In the genomic region with DNA sequence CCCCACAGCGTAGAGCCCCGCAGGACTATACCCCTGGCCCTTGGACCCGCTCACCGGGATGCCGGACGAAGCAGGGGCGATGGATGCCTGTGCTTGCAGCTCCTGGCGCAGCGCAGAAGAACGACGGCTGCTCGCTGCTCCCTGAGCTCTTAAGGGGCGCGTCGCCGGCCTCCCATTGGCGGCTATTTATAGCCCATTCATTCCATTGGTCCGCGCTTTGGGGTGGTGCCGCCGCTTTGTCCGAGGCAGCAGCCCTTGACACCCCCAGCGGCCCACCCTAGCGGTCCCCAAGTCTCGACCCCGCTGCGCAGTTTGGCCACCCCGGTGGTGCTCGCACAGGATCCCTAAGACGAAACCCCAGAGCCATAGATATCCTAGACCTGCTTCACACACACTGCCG, we compare ENCODE assay signal across 8 mouse cellular contexts. TPM values are rescaled to one million over a fixed set of nuclear protein-coding genes. Genes with fewer than 3 reads are reported as not detected.
DNase-seq lines count a peak whose midpoint lies in the region; ATAC-seq and TF ChIP-seq lines count a peak whose summit lies in the region.

A gene (minus strand): TSS at position 163 of the 400 bp plus-strand sequence.

- H3K27me3 ChIP-seq in hindbrain, postnatal 0 days (ENCODE audit: insufficient read depth, low read length): no peaks in the 10 kb centered on the region
- H3K27me3 ChIP-seq in lung, postnatal 0 days (replicated peaks; ENCODE audit: insufficient read depth, low read length): peaks cover 20% of the 10 kb centered on the region; the same call in 1 of the 2 replicates

- TF ChIP-seq CTCF in hindbrain, postnatal 0 days (IDR thresholded peaks at IDR 0.05; ENCODE audit: low read depth): no peak
- TF ChIP-seq CTCF in lung, postnatal 0 days (IDR thresholded peaks at IDR 0.05): no peak

- 0 out of 2 replicates have a peak, but pooled peaks cover 5% of the 10 kb centered on the region for H3K36me3 ChIP-seq in hindbrain, postnatal 0 days (ENCODE audit: insufficient read depth, low read length)
- no peaks in the 10 kb centered on the region for H3K36me3 ChIP-seq in lung, postnatal 0 days (ENCODE audit: insufficient read depth, low read length)

- H3K4me3 ChIP-seq in hindbrain, postnatal 0 days (ENCODE audit: low read length): peak within 1 kb of the TSS; percentile 85
- peak within 1 kb of the TSS; percentile 47 for H3K4me3 ChIP-seq in lung, postnatal 0 days (ENCODE audit: low read depth, low read length)

- H3K9ac ChIP-seq in hindbrain, postnatal 0 days (replicated peaks; ENCODE audit: low read length): peak within 1 kb of the TSS; percentile 97
- H3K9ac ChIP-seq in lung, postnatal 0 days (replicated peaks; ENCODE audit: low read depth): peak within 1 kb of the TSS; percentile 29; the same call in 1 of the 2 replicates

- H3K4me1 ChIP-seq in hindbrain, postnatal 0 days (ENCODE audit: insufficient read depth, low read length): peaks cover 19% of the 10 kb centered on the region
- peaks cover 25% of the 10 kb centered on the region; the same call in 1 of the 2 replicates for H3K4me1 ChIP-seq in lung, postnatal 0 days (ENCODE audit: insufficient read depth, low read depth, low read length)

- intact Hi-C loops in gastrocnemius, postnatal 14 days (cut with DNase I; ENCODE audit: low total_unique reads): no loop called here

- no peak for TF ChIP-seq EP300 in lung, postnatal 0 days (IDR thresholded peaks at IDR 0.05)

- DNase-seq in adrenal gland, adult 8-10 months: no peak
- peak; percentile 82 to 88 for DNase-seq in cerebellum, postnatal 4 days (ENCODE audit: low spot score in 2 of 2)
- peak; percentile 81 for DNase-seq in gastrocnemius, postnatal 14 days
- DNase-seq in hindbrain, postnatal 0 days (ENCODE audit: low spot score): peak; percentile 96
- DNase-seq in layer of hippocampus, postnatal 36 days: peak; percentile 90 to 92
- DNase-seq in lung, postnatal 0 days (ENCODE audit: low spot score): peak; percentile 78
- peak; percentile 96 for DNase-seq in right cerebral cortex, adult 18-20 months

- peak within 1 kb of the TSS; percentile 77 for H3K4me2 ChIP-seq in hindbrain, postnatal 0 days (ENCODE audit: low read depth, low read length)
- peak within 1 kb of the TSS; percentile 84 for H3K4me2 ChIP-seq in lung, postnatal 0 days (replicated peaks; ENCODE audit: low read depth, low read length)

- ATAC-seq in hindbrain, postnatal 0 days: peak; percentile 88
- ATAC-seq in lung, postnatal 0 days: peak; percentile 59
- no peak for ATAC-seq in megakaryocyte-erythroid progenitor cell, adult 5-6 weeks (replicated peaks; ENCODE audit: low FRiP score, low TSS enrichment, poor library complexity, severe bottlenecking)

- 0% methylated on average over 31 of the region's 31 CpGs for WGBS in hindbrain, postnatal 0 days
- WGBS in lung, postnatal 0 days: under 1% methylated on average over 31 of the region's 31 CpGs

- H3K27ac ChIP-seq in hindbrain, postnatal 0 days: peak within 1 kb of the TSS; percentile 97
- no peak within 1 kb of the TSS for H3K27ac ChIP-seq in lung, postnatal 0 days (ENCODE audit: low read length)

- H3K9me3 ChIP-seq in hindbrain, postnatal 0 days (ENCODE audit: low read length): no peaks in the 10 kb centered on the region
- no peaks in the 10 kb centered on the region for H3K9me3 ChIP-seq in lung, postnatal 0 days (ENCODE audit: low read length)

RNA-seq across cellular contexts. Expression of the gene that starts here (rescaled TPM):
- total RNA-seq in adrenal gland, adult 8-10 months (2022): 100 to 1,000 TPM in 1 of 4 experiments, 10 to 100 TPM in 3; 50.3 to 118 (median 79.5) TPM
- 10 to 100 TPM; 19.8 to 32.6 TPM for total RNA-seq in gastrocnemius, postnatal 14 days (2021)
- 3,255 and 3,584 TPM in 2 replicates for total RNA-seq in hindbrain, postnatal 0 days (2014; rRNA removed)
- 2,405 and 2,624 TPM in 2 replicates for polyA plus RNA-seq in hindbrain, postnatal 0 days (2015; fragmentation: Nextera tagmentation; extraction: Ambion mirVana)
- 1,000 to 10,000 TPM; 1,201 to 1,207 TPM for total RNA-seq in layer of hippocampus, postnatal 36 days (2021)
- polyA plus RNA-seq in lung, postnatal 0 days (2015; fragmentation: Nextera tagmentation; extraction: Ambion mirVana): 153 TPM in 2 replicates
- 2.7 TPM in 1 of 2 replicates, not detected in the other for total RNA-seq in megakaryocyte-erythroid progenitor cell, adult 5-6 weeks (2014; fragmentation: Nextera tagmentation)
- 1.5 and 4.4 TPM in 2 replicates for total RNA-seq in megakaryocyte-erythroid progenitor cell, adult 5-6 weeks (2017)

Comparison
In these comparisons a context has a peak if more than half of its experiments do, and no peak if none do; other contexts are left out.
1. RNA of the gene that starts here (total RNA-seq): 3,255 to 3,584 TPM in hindbrain, postnatal 0 days and 1,201 to 1,207 TPM in layer of hippocampus, postnatal 36 days; 50.3 to 118 TPM in adrenal gland, adult 8-10 months, 19.8 to 32.6 TPM in gastrocnemius, postnatal 14 days and 1.5 to 4.4 TPM in megakaryocyte-erythroid progenitor cell, adult 5-6 weeks; every median in the first group is over 10 times any median in the second.
2. RNA of the gene that starts here (polyA plus RNA-seq): 2,405 to 2,624 TPM in hindbrain, postnatal 0 days; 153 TPM in lung, postnatal 0 days; every median in the first group is over 10 times any median in the second.